Mouse (Mus musculus) kidney, embryonic 16.5 days (tissue): Measurements from ENCODE around the gene Pde1b. TPM values are rescaled to one million over a fixed set of nuclear protein-coding genes. Genes with fewer than 3 reads are reported as not detected.

Experiments used
- ATAC-seq: fragments of 200-750 bp; cut with Nextera tagmentation; 2 replicates; pipeline ENCODE4 v1.8.0; 2017; ENCODE audit warnings: moderate TSS enrichment; ENCODE audit not compliant: low FRiP score, low TSS enrichment
- H3K27ac ChIP-seq: fragments of 300-500 bp; sonication (generic); 2 replicates; pipeline ENCODE4 v1.5.1; 2014; ENCODE audit warnings: low read length
- H3K27me3 ChIP-seq: fragments of 300-500 bp; sonication (generic); 2 replicates; pipeline ENCODE4 v1.6.1; 2014; ENCODE audit warnings: low read length, control low read depth, mixed read lengths; ENCODE audit not compliant: insufficient read depth
- H3K36me3 ChIP-seq: fragments of 300-500 bp; sonication (generic); 2 replicates; pipeline ENCODE4 v1.6.1; 2014; ENCODE audit warnings: low read length, control low read depth, mixed read lengths; ENCODE audit not compliant: insufficient read depth
- H3K4me1 ChIP-seq: fragments of 300-500 bp; sonication (generic); 2 replicates; pipeline ENCODE4 v1.6.1; 2014; ENCODE audit warnings: low read length, control low read depth, mixed read lengths; ENCODE audit not compliant: insufficient read depth
- H3K4me2 ChIP-seq: fragments of 300-500 bp; sonication (generic); replicated peaks from 2 replicates; pipeline ENCODE4 v1.6.1; 2014; ENCODE audit warnings: low read depth, low read length
- H3K4me3 ChIP-seq: fragments of 300-500 bp; sonication (generic); 2 replicates; pipeline ENCODE4 v1.5.1; 2014; ENCODE audit warnings: mild to moderate bottlenecking, low read length
- H3K9ac ChIP-seq: fragments of 300-500 bp; sonication (generic); replicated peaks from 2 replicates; pipeline ENCODE4 v1.6.1; 2014; ENCODE audit warnings: low read length
- H3K9me3 ChIP-seq: fragments of 300-500 bp; sonication (generic); 2 replicates; pipeline ENCODE4 v1.6.1; 2016; ENCODE audit warnings: low read length, control low read depth
- WGBS: fragments of 180-500 bp; shearing (Covaris S2); extraction: QIAGEN DNeasy Blood & Tissue Kit; methylation state at CpG from one replicate; pipeline ENCODE4 v1.1.7; 2014; 5-methylcytosine and 5-hydroxymethylcytosine counted together
- polyA plus RNA-seq: library from polyadenylated mRNA; unstranded; fragments of >200 nt; fragmentation: Nextera tagmentation; extraction: Ambion mirVana; gene quantifications from 2 replicates; pipeline ENCODE4 v1.2.1, GENCODE M21; 2015

Gene Pde1b
- polyA plus RNA-seq: 4.7 and 4.8 TPM in 2 replicates

GRCm38 (mm10) chr15:103502435-103503250 is at the start of gene Pde1b:
Pde1b (plus strand) TSS chr15:103503034.
- H3K4me1 ChIP-seq: peaks cover 16% of the 10 kb centered on the region; the same call in 1 of the 2 replicates
- H3K27ac ChIP-seq: 0 out of 2 replicates have a peak within 1 kb of the TSS, but pooled peaks have one; percentile 31

DNA sequence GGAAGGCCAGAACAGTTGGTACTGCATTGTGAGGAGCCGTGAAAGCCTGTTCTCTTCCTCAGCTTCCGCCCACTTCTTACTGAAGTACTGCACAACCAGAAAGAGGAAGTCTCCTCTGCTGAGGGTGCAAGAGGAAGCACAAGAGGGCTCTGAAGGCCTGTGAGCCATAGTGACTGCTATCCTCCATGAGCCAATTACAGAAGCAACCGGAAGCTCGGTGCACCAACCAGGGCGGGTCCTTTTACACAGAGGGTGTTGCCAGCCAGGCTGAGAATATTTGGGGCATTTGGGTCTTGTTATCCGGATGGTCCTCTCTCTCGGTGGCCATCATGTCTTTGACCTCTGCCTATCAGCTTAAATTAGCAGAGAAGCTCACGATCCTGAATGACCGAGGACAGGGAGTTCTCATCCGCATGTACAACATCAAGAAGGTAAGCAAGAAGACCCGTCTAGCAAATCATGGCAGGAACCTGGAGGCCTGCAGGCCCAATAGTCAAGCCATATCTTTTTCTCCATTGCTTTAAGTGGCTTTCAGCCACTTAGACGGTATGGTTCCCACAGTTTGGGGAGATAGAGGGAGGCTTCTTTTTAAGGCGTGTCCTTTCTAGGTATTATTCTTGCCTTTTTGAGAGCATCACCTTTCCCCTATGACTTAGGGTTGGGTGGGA is 49.1 kb upstream of the Pde1b start, which contains the start of gene Nckap1l:
Nckap1l (plus strand) TSS at position 244 of the 668 bp plus-strand sequence.
- Histone ChIP-seq H3K9me3 (no peaks in the 10 kb centered on the region), H3K36me3 (no peaks in the 10 kb centered on the region), H3K9ac (no peak within 1 kb of the TSS), H3K4me2 (no peak within 1 kb of the TSS), H3K27me3 (no peaks in the 10 kb centered on the region), H3K27ac (no peak within 1 kb of the TSS), H3K4me3 (no peak within 1 kb of the TSS), H3K4me1 (no peaks in the 10 kb centered on the region)
- 87% methylated on average over 13 of the region's 13 CpGs for WGBS
- no peak for ATAC-seq

More at GRCm38 (mm10) chr15:103502435-103503250, at the start of gene Pde1b:
- peak; percentile 93 for ATAC-seq
- under 1% methylated on average over 42 of the region's 63 CpGs for WGBS
- Histone ChIP-seq H3K27me3 (peaks cover 24% of the 10 kb centered on the region), H3K9me3 (no peaks in the 10 kb centered on the region), H3K36me3 (no peaks in the 10 kb centered on the region), H3K4me3 (peak within 1 kb of the TSS; percentile 58), H3K4me2 (peak within 1 kb of the TSS; percentile 91), H3K9ac (peak within 1 kb of the TSS; percentile 69)

- Histone ChIP-seq H3K4me2 (no peak overlapping the region), H3K36me3 (no peaks in the 10 kb centered on the region), H3K27me3 (no peaks in the 10 kb centered on the region), H3K9me3 (no peaks in the 10 kb centered on the region), H3K4me3 (no peak overlapping the region), H3K9ac (no peak overlapping the region), H3K4me1 (no peaks in the 10 kb centered on the region), H3K27ac (no peak overlapping the region)
- WGBS: 85% methylated on average over 6 of the region's 6 CpGs
- no peak for ATAC-seq
These were observed 48.4 kb upstream of the Pde1b start for GRCm38 (mm10) chr15:103454449-103454848.

DNA sequence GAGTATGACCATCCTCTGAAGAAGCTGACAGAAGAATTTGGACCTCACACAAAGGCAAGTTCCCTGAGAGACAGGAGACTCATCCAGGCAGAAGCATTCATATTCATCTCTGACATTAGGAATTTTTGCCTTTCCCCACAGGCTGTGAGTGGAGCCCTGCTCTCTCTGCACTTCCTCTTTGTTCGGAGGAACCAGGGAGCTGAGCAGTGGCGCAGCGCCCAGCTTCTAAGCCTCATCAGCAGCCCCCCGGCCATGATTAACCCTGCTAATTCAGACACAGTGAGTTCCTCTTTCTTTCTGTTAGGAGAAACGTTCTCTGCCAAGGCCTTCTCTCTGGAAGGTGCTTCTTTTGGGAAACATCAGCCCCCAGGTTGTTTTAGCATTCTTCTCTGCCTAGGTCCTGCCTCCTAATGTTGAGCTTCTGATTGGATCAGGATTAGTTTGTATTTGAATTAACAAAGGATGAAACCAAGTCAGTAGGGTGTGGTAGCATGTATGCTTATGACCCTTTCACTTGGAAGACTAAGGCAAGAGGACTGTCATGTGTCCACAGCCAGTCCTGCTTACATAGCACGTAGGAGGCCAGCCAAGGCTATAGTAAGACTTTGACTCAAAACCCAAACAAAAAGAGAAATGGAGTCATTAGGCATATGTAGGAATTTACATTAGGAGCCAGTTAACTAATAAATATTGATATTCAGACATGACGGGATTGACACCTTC is 40.1 kb upstream of the Pde1b start:
- no peak for ATAC-seq
- H3K4me2 ChIP-seq: no peak overlapping the region
- WGBS: 73% methylated on average over 7 of the region's 7 CpGs
- H3K9ac ChIP-seq: no peak overlapping the region
- H3K4me3 ChIP-seq: no peak overlapping the region
- no peaks in the 10 kb centered on the region for H3K4me1 ChIP-seq
- H3K27ac ChIP-seq: no peak overlapping the region
- no peaks in the 10 kb centered on the region for H3K9me3 ChIP-seq
- no peaks in the 10 kb centered on the region for H3K36me3 ChIP-seq
- no peaks in the 10 kb centered on the region for H3K27me3 ChIP-seq

- H3K4me3 ChIP-seq: no peak overlapping the region
- H3K27me3 ChIP-seq: no peaks in the 10 kb centered on the region
- no peaks in the 10 kb centered on the region for H3K9me3 ChIP-seq
- H3K4me1 ChIP-seq: no peaks in the 10 kb centered on the region
- H3K36me3 ChIP-seq: no peaks in the 10 kb centered on the region
- no peak overlapping the region for H3K4me2 ChIP-seq
- no peak overlapping the region for H3K27ac ChIP-seq
- no peak for ATAC-seq
- no peak overlapping the region for H3K9ac ChIP-seq
- 68% methylated on average over 7 of the region's 7 CpGs for WGBS
These were observed 31.2 kb upstream of the Pde1b start for GRCm38 (mm10) chr15:103471488-103472194.

- Histone ChIP-seq H3K9ac (no peak overlapping the region), H3K36me3 (no peaks in the 10 kb centered on the region), H3K9me3 (no peaks in the 10 kb centered on the region), H3K27ac (no peak overlapping the region), H3K4me1 (no peaks in the 10 kb centered on the region), H3K4me2 (no peak overlapping the region), H3K27me3 (no peaks in the 10 kb centered on the region), H3K4me3 (no peak overlapping the region)
- no peak for ATAC-seq
- WGBS: 85% methylated on average over 3 of the region's 3 CpGs
These were observed 30.6 kb upstream of the Pde1b start for GRCm38 (mm10) chr15:103472265-103472664.

DNA sequence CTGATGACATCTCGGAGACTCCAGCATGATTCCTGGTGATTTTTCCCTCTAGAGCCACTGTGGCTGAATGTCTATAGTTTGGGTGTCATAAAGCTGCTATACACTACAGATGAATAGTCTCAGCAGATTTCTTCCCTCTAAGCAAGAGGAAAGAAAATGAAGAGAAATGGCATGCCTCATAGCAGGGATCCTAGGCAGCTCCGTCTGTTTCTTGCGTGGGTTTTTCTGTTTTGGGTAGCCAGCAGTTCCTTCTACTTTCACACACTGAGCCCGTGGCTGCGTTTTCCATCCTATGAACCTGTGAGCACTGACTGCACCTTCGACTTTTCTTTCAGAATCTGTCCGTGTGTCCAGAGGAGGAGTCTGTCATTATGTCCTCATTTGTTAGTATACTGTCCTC is 29.7 kb upstream of the Pde1b start:
- H3K4me1 ChIP-seq: no peaks in the 10 kb centered on the region
- H3K4me3 ChIP-seq: no peak overlapping the region
- no peak overlapping the region for H3K4me2 ChIP-seq
- no peaks in the 10 kb centered on the region for H3K9me3 ChIP-seq
- no peaks in the 10 kb centered on the region for H3K27me3 ChIP-seq
- ATAC-seq: no peak
- no peak overlapping the region for H3K27ac ChIP-seq
- WGBS: 91% methylated on average over 7 of the region's 7 CpGs
- H3K9ac ChIP-seq: no peak overlapping the region
- no peaks in the 10 kb centered on the region for H3K36me3 ChIP-seq

DNA sequence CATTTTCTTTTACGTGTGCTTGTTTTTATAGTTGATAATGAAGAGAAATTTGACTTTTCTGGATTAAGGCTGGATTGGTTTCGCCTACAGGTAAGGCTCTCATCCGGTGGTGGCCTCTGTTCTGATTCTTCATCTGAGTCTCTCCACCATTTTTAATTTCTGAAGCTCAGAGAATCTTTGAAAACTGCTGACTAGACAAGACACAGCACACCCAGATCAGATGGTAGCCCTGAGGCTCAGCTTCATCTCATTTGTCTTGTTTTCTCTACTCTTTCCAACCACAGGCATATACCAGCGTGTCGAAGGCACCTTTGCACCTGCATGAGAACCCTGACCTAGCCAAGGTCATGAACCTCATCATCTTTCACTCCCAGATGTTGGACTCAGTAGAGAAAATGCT is 29.1 kb upstream of the Pde1b start:
- H3K4me3 ChIP-seq: no peak overlapping the region
- H3K27ac ChIP-seq: no peak overlapping the region
- no peaks in the 10 kb centered on the region for H3K9me3 ChIP-seq
- H3K9ac ChIP-seq: no peak overlapping the region
- no peak for ATAC-seq
- H3K4me2 ChIP-seq: no peak overlapping the region
- H3K36me3 ChIP-seq: no peaks in the 10 kb centered on the region
- 77% methylated on average over 5 of the region's 5 CpGs for WGBS
- no peaks in the 10 kb centered on the region for H3K4me1 ChIP-seq
- no peaks in the 10 kb centered on the region for H3K27me3 ChIP-seq

- WGBS: 79% methylated on average over 1 of the region's 1 CpGs
- Histone ChIP-seq H3K9me3 (no peaks in the 10 kb centered on the region), H3K4me3 (no peak overlapping the region), H3K27ac (no peak overlapping the region), H3K36me3 (no peaks in the 10 kb centered on the region), H3K9ac (no peak overlapping the region), H3K27me3 (no peaks in the 10 kb centered on the region), H3K4me1 (no peaks in the 10 kb centered on the region), H3K4me2 (no peak overlapping the region)
- no peak for ATAC-seq
These were observed 23.7 kb upstream of the Pde1b start for GRCm38 (mm10) chr15:103479080-103479606.
